Mouse (Mus musculus) ES-Bruce4 (cell line): Measurements from ENCODE around the gene Telo2.

Experiments used
- CTCF ChIP-seq: IDR thresholded peaks from one replicate; pipeline ENCODE4 v1.8.1; 2011; ENCODE audit warnings: low read depth, low read length
- EP300 ChIP-seq: IDR thresholded peaks from 2 replicates; pipeline ENCODE4 v1.6.1; 2011; ENCODE audit warnings: low read depth, low read length; ENCODE audit not compliant: insufficient read depth
- POLR2A ChIP-seq: IDR thresholded peaks from one replicate; pipeline ENCODE4 v1.8.1; 2011; ENCODE audit warnings: low read length; ENCODE audit not compliant: insufficient read depth

DNA sequence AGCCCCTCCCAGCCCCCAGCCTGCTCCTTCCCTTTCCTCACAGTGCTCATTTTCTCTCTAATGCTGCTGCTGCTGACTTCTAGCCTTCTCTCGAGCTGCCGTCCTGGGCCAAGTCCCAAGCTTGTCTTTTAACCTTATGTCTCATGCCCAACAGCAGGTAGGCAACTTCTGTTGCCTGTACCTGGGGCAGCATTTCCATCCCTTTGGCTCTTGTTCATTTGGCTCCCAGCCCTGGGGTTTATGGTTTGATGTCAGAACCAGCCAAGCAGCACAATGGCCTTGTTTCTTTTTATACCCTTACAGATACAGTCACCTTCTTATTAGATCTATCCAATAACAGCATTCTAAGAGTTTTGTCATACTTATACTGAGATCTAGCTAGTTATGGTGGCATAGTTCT lies 19.5 kb downstream of the Telo2 start:
- TF ChIP-seq CTCF, result no peak
- no peak for TF ChIP-seq POLR2A
- no peak for TF ChIP-seq EP300
